Comparison of ENCODE assay signal across 18 mouse cellular contexts in the genomic region with DNA sequence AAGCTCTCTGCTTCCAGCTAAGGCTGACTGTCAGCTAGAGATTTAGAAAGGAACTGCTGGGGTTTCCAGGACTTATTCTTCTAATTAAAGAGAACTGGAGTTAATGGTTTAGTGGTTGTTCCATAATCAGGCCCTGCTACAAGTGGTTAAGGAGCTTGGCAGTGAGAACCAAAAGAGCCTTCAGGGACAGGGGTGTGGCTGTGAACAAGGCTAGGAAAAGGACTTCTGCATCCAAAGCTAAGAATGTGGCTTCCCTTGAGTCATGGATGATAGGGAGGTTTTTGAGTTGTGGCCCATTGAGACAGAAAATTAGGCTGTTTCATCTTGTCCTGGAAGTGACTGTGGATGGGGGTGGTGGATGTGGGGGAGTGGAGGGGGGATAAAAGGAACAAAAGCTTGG.
"Had no signal": no experiment of that assay in that cellular context is flagged by ENCODE, and none has a peak within 500 bp of the region (broad histone marks: within the 10 kb centered on the region; RNA-seq: fewer than 3 reads in every experiment).

No protein-coding gene starts in this region.

- DNase-seq: kidney, postnatal 10 days; kidney, postnatal 36 days; layer of hippocampus, postnatal 36 days; liver, embryonic 13.5 days; lung, adult 2 months; lung, postnatal 14 days; lung, postnatal 4 days; right cerebral cortex, adult 18-20 months; right cerebral cortex, postnatal 14 days; right cerebral cortex, postnatal 4 days; spleen, adult 18-20 months; thymus, postnatal 36 days had no signal

- H3K36me3 ChIP-seq: liver, embryonic 13.5 days; midbrain, embryonic 15.5 days; stomach, embryonic 15.5 days had no signal

- ATAC-seq: midbrain, embryonic 15.5 days had no signal

- H3K27ac ChIP-seq: left cerebral cortex, adult 2 months; liver, embryonic 13.5 days; midbrain, embryonic 15.5 days; neural tube, embryonic 12.5 days; neural tube, embryonic 15.5 days; stomach, embryonic 15.5 days had no signal

- H3K9ac ChIP-seq: liver, embryonic 13.5 days; midbrain, embryonic 15.5 days; neural tube, embryonic 12.5 days; neural tube, embryonic 15.5 days; stomach, embryonic 15.5 days had no signal

- H3K4me3 ChIP-seq: left cerebral cortex, adult 2 months; liver, embryonic 13.5 days; midbrain, embryonic 15.5 days; neural tube, embryonic 12.5 days; neural tube, embryonic 15.5 days; stomach, embryonic 15.5 days had no signal

- H3K27me3 ChIP-seq: liver, embryonic 13.5 days; midbrain, embryonic 15.5 days; neural tube, embryonic 12.5 days; neural tube, embryonic 15.5 days; stomach, embryonic 15.5 days had no signal

- H3K9me3 ChIP-seq: liver, embryonic 13.5 days; midbrain, embryonic 15.5 days; neural tube, embryonic 12.5 days; neural tube, embryonic 15.5 days; stomach, embryonic 15.5 days had no signal

- H3K4me2 ChIP-seq: liver, embryonic 13.5 days; midbrain, embryonic 11.5 days; midbrain, embryonic 15.5 days; neural tube, embryonic 12.5 days; neural tube, embryonic 15.5 days; stomach, embryonic 15.5 days had no signal

- H3K4me1 ChIP-seq: liver, embryonic 13.5 days; midbrain, embryonic 15.5 days; neural tube, embryonic 12.5 days; neural tube, embryonic 15.5 days; stomach, embryonic 15.5 days had no signal
